Mouse (Mus musculus): ENCODE data around the gene Lrrc32.

- TF ChIP-seq POLR2A (IDR thresholded peaks at IDR 0.05; ENCODE audit: insufficient read depth, low read depth, low read length) (no peak), CTCF (IDR thresholded peaks at IDR 0.05; ENCODE audit: insufficient read depth, low read depth, low read length) (no peak)
Measured at GRCm38 (mm10) chr7:98489131-98489530, at the start of gene Lrrc32.
